Mouse (Mus musculus): ENCODE measurements around the gene Cd151. TPM values are rescaled to one million over a fixed set of nuclear protein-coding genes. Genes with fewer than 3 reads are reported as not detected.

The Cd151 gene
- polyA plus RNA-seq (2015; fragmentation: Nextera tagmentation; extraction: Ambion mirVana), result 36.4 and 39.3 TPM in 2 replicates

GRCm38 (mm10) chr7:141467230-141468030, at the start of gene Cd151:
Cd151 (plus strand) TSS chr7:141467392.
- peak within 1 kb of the TSS; percentile 83 for H3K4me3 ChIP-seq (ENCODE audit: low read length)
- ATAC-seq (ENCODE audit: low read depth), result peak; percentile 86
- under 1% methylated on average over 52 of the region's 52 CpGs for WGBS
- H3K9ac ChIP-seq (ENCODE audit: low read length), result peak within 1 kb of the TSS; percentile 90
- peak within 1 kb of the TSS; percentile 90 for H3K4me2 ChIP-seq (ENCODE audit: low read depth, low read length)
- peaks cover 23% of the 10 kb centered on the region for H3K27me3 ChIP-seq (ENCODE audit: control insufficient read depth, insufficient read depth, low read depth, low read length)
- H3K36me3 ChIP-seq (ENCODE audit: control insufficient read depth, insufficient read depth, low read length), result peaks cover 24% of the 10 kb centered on the region
- peaks cover 46% of the 10 kb centered on the region for H3K4me1 ChIP-seq (replicated peaks; ENCODE audit: control insufficient read depth, insufficient read depth, low read length)
- no peaks in the 10 kb centered on the region for H3K9me3 ChIP-seq (ENCODE audit: control insufficient read depth, low read length)
- H3K27ac ChIP-seq (ENCODE audit: low read length), result peak within 1 kb of the TSS; percentile 81

DNA sequence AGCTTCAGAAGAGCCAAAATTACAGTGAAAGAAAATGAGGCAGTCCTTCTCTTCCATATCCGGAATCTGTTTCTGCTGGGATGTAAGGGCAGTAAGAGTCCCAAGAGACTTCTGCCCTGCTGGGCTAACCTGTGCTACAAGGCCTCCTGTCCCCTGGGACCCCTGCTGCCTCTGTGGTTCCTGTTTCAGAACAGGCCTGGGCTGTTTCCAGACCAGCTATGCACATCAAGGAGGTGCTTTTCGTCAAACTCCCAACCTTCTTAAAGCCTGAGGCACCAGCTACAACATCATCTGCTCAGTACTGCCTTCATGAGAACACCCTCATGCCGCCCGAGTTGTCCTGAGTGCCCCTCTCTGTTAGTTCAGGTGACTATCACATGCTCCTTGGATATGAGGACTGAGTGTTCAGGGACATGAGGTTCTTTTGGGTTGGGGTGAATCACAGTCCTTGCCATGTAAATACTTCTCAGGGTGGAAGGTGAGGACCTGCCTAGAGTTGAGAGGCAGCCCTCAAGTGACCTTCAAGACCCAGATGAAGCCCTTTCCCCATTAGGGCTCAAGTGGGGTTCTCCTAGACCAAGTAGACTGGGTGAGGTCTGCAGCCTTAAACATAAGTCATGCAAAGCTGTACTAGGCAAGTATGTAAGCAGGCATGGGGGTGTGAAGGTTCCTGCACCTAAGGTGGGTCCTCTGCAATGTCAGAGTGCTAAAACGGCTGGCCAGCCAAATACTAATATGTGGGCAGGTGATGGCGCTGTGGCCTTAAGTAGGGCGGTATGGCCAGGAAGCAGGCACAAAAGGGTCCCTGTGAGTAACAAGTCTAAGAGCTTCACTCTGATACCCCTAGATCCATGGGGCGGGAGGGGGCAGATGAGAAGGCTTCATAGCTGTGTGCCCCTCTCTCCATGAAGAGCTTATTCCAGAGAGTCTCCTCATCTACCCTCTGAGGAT, 49.2 kb upstream of the Cd151 start:
- H3K27ac ChIP-seq (ENCODE audit: low read length), result no peak overlapping the region
- 66% methylated on average over 8 of the region's 8 CpGs for WGBS
- no peak overlapping the region for H3K9ac ChIP-seq (ENCODE audit: low read length)
- H3K27me3 ChIP-seq (ENCODE audit: control insufficient read depth, insufficient read depth, low read depth, low read length), result no peaks in the 10 kb centered on the region
- ATAC-seq (ENCODE audit: low read depth), result no peak
- no peak overlapping the region for H3K4me2 ChIP-seq (ENCODE audit: low read depth, low read length)
- H3K4me3 ChIP-seq (ENCODE audit: low read length), result no peak overlapping the region
- H3K9me3 ChIP-seq (ENCODE audit: control insufficient read depth, low read length), result no peaks in the 10 kb centered on the region
- H3K36me3 ChIP-seq (ENCODE audit: control insufficient read depth, insufficient read depth, low read length), result no peaks in the 10 kb centered on the region
- peaks cover 7% of the 10 kb centered on the region; the same call in 1 of the 2 replicates for H3K4me1 ChIP-seq (replicated peaks; ENCODE audit: control insufficient read depth, insufficient read depth, low read length)

DNA sequence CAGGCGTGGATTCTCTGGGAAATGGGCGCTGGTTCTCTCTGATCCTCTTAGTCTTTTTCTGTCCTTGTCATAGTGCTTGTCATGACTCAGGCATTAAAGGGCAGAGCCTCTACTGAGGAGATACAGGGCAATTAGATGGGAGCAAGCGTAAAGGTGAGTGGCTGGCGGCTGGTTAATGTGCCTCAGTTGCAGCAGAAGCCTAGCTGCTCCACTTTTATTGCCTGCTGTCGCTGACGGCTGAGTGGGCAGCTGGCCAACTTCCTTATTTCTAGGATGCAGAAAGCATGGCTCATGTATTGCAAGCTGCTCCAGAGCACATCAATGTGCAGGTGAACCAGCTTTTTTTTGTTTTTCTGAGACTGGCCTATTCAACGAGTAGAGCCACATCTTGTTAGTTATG, 48.2 kb upstream of the Cd151 start:
- no peaks in the 10 kb centered on the region for H3K27me3 ChIP-seq (ENCODE audit: control insufficient read depth, insufficient read depth, low read depth, low read length)
- no peak overlapping the region for H3K9ac ChIP-seq (ENCODE audit: low read length)
- ATAC-seq (ENCODE audit: low read depth), result no peak
- no peaks in the 10 kb centered on the region for H3K9me3 ChIP-seq (ENCODE audit: control insufficient read depth, low read length)
- peaks cover 4% of the 10 kb centered on the region; the same call in 1 of the 2 replicates for H3K4me1 ChIP-seq (replicated peaks; ENCODE audit: control insufficient read depth, insufficient read depth, low read length)
- no peak overlapping the region for H3K4me3 ChIP-seq (ENCODE audit: low read length)
- H3K36me3 ChIP-seq (ENCODE audit: control insufficient read depth, insufficient read depth, low read length), result no peaks in the 10 kb centered on the region
- no peak overlapping the region for H3K4me2 ChIP-seq (ENCODE audit: low read depth, low read length)
- WGBS, result 60% methylated on average over 7 of the region's 7 CpGs
- H3K27ac ChIP-seq (ENCODE audit: low read length), result no peak overlapping the region

GRCm38 (mm10) chr7:141420030-141420702, 47.0 kb upstream of the Cd151 start:
- Histone ChIP-seq H3K4me1 (replicated peaks; ENCODE audit: control insufficient read depth, insufficient read depth, low read length) (no peaks in the 10 kb centered on the region), H3K4me2 (ENCODE audit: low read depth, low read length) (no peak overlapping the region), H3K27ac (ENCODE audit: low read length) (no peak overlapping the region), H3K9ac (ENCODE audit: low read length) (no peak overlapping the region), H3K36me3 (ENCODE audit: control insufficient read depth, insufficient read depth, low read length) (no peaks in the 10 kb centered on the region), H3K9me3 (ENCODE audit: control insufficient read depth, low read length) (no peaks in the 10 kb centered on the region), H3K4me3 (ENCODE audit: low read length) (no peak overlapping the region), H3K27me3 (ENCODE audit: control insufficient read depth, insufficient read depth, low read depth, low read length) (no peaks in the 10 kb centered on the region)
- 67% methylated on average over 9 of the region's 9 CpGs for WGBS
- no peak for ATAC-seq (ENCODE audit: low read depth)

GRCm38 (mm10) chr7:141423811-141424210, 43.4 kb upstream of the Cd151 start:
- ATAC-seq (ENCODE audit: low read depth), result no peak
- Histone ChIP-seq H3K4me2 (ENCODE audit: low read depth, low read length) (no peak overlapping the region), H3K27me3 (ENCODE audit: control insufficient read depth, insufficient read depth, low read depth, low read length) (no peaks in the 10 kb centered on the region), H3K36me3 (ENCODE audit: control insufficient read depth, insufficient read depth, low read length) (no peaks in the 10 kb centered on the region), H3K9ac (ENCODE audit: low read length) (no peak overlapping the region), H3K27ac (ENCODE audit: low read length) (no peak overlapping the region), H3K4me3 (ENCODE audit: low read length) (no peak overlapping the region), H3K4me1 (replicated peaks; ENCODE audit: control insufficient read depth, insufficient read depth, low read length) (no peaks in the 10 kb centered on the region), H3K9me3 (ENCODE audit: control insufficient read depth, low read length) (no peaks in the 10 kb centered on the region)
- 65% methylated on average over 4 of the region's 4 CpGs for WGBS

GRCm38 (mm10) chr7:141426948-141427730, 40.1 kb upstream of the Cd151 start:
- Histone ChIP-seq H3K9me3 (ENCODE audit: control insufficient read depth, low read length) (no peaks in the 10 kb centered on the region), H3K27me3 (ENCODE audit: control insufficient read depth, insufficient read depth, low read depth, low read length) (no peaks in the 10 kb centered on the region), H3K4me1 (replicated peaks; ENCODE audit: control insufficient read depth, insufficient read depth, low read length) (peaks cover 5% of the 10 kb centered on the region; the same call in 1 of the 2 replicates), H3K4me2 (ENCODE audit: low read depth, low read length) (no peak overlapping the region), H3K36me3 (ENCODE audit: control insufficient read depth, insufficient read depth, low read length) (peaks cover 10% of the 10 kb centered on the region), H3K9ac (ENCODE audit: low read length) (no peak overlapping the region), H3K4me3 (ENCODE audit: low read length) (no peak overlapping the region), H3K27ac (ENCODE audit: low read length) (no peak overlapping the region)
- 71% methylated on average over 12 of the region's 12 CpGs for WGBS
- ATAC-seq (ENCODE audit: low read depth), result no peak

DNA sequence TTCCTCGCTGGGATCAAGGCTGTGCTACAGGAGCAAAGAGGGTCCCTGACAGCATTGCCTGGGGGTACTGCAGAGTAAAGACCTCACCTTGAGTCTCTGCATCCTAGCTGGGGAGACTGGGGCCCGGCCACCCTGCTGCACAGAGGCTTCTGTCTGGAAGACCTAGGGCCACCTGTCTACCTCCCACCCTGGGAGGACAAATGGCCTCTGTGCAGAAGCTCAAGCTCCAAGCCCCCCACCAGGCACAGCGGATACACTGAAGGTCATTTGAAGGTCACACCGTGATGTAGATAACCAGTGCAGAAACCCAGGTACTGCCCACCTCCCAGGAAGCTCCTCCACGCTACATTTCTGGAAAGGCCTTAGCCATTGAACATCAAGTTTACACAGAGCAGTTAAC, 38.5 kb upstream of the Cd151 start:
- Histone ChIP-seq H3K4me1 (replicated peaks; ENCODE audit: control insufficient read depth, insufficient read depth, low read length) (peaks cover 5% of the 10 kb centered on the region; the same call in 1 of the 2 replicates), H3K9me3 (ENCODE audit: control insufficient read depth, low read length) (no peaks in the 10 kb centered on the region), H3K4me2 (ENCODE audit: low read depth, low read length) (no peak overlapping the region), H3K9ac (ENCODE audit: low read length) (no peak overlapping the region), H3K27me3 (ENCODE audit: control insufficient read depth, insufficient read depth, low read depth, low read length) (no peaks in the 10 kb centered on the region), H3K27ac (ENCODE audit: low read length) (no peak overlapping the region), H3K4me3 (ENCODE audit: low read length) (no peak overlapping the region), H3K36me3 (ENCODE audit: control insufficient read depth, insufficient read depth, low read length) (peaks cover 12% of the 10 kb centered on the region)
- 55% methylated on average over 5 of the region's 5 CpGs for WGBS
- ATAC-seq (ENCODE audit: low read depth), result no peak

GRCm38 (mm10) chr7:141429310-141429709, 37.9 kb upstream of the Cd151 start, which contains the start of gene Cend1:
Cend1 (minus strand) TSS chr7:141429491.
- ATAC-seq (ENCODE audit: low read depth), result peak; percentile 24
- Histone ChIP-seq H3K4me1 (replicated peaks; ENCODE audit: control insufficient read depth, insufficient read depth, low read length) (peaks cover 10% of the 10 kb centered on the region; the same call in 1 of the 2 replicates), H3K27ac (ENCODE audit: low read length) (no peak within 1 kb of the TSS), H3K9ac (ENCODE audit: low read length) (no peak within 1 kb of the TSS), H3K27me3 (ENCODE audit: control insufficient read depth, insufficient read depth, low read depth, low read length) (no peaks in the 10 kb centered on the region), H3K4me2 (ENCODE audit: low read depth, low read length) (no peak within 1 kb of the TSS), H3K36me3 (ENCODE audit: control insufficient read depth, insufficient read depth, low read length) (peaks cover 12% of the 10 kb centered on the region), H3K4me3 (ENCODE audit: low read length) (no peak within 1 kb of the TSS), H3K9me3 (ENCODE audit: control insufficient read depth, low read length) (no peaks in the 10 kb centered on the region)
- 3% methylated on average over 19 of the region's 19 CpGs for WGBS
